Mouse (Mus musculus) heart, postnatal 14 days (tissue): ENCODE measurements at regions not wholly inside any gene's neighbourhood (a gene's known extent, or its start where the extent isn't known, plus 50 kb on each side); places are given as distances from the start of the nearest gene placed in this dataset.

Source experiments
- DNase-seq, 2 experiments: peaks; one replicate each; pipeline ENCODE4 v3.0.0; 2021 to 2022
- intact Hi-C: fragments of 180-260 bp; cut with DNase I; formaldehyde crosslinking; loops from one replicate; pipeline ENCODE4 v1.15.1; 2025

- intact Hi-C loops: no loop called here
- DNase-seq: no peak
These were observed 90.3 kb upstream of the Id2 start for GRCm38 (mm10) chr12:25187216-25187615.

- intact Hi-C loops: no loop called here
- DNase-seq: no peak
These were observed 85.7 kb upstream of the Id2 start for GRCm38 (mm10) chr12:25182680-25183079.

GRCm38 (mm10) chr12:25181317-25181716 lies 84.4 kb upstream of the Id2 start:
- DNase-seq: no peak
- intact Hi-C loops: no loop called here

- DNase-seq: no peak
- intact Hi-C loops: no loop called here
These were observed 83.9 kb upstream of the Id2 start for GRCm38 (mm10) chr12:25180861-25181260.

GRCm38 (mm10) chr12:25180289-25180688 lies 83.3 kb upstream of the Id2 start:
- intact Hi-C loops: no loop called here
- peak in 1 of 2 experiments; percentile 23 for DNase-seq

GRCm38 (mm10) chr12:25178491-25179115 lies 81.7 kb upstream of the Id2 start:
- DNase-seq: no peak
- intact Hi-C loops: no loop called here

GRCm38 (mm10) chr12:25177827-25178226 lies 80.9 kb upstream of the Id2 start:
- intact Hi-C loops: no loop called here
- no peak for DNase-seq

GRCm38 (mm10) chr12:25176565-25176964 lies 79.6 kb upstream of the Id2 start:
- intact Hi-C loops: no loop called here

GRCm38 (mm10) chr12:25173064-25173463 lies 76.1 kb upstream of the Id2 start:
- no peak for DNase-seq
- intact Hi-C loops: no loop called here

More at GRCm38 (mm10) chr12:25176565-25176964, 79.6 kb upstream of the Id2 start:
- DNase-seq: no peak

GRCm38 (mm10) chr12:25172450-25172849 lies 75.5 kb upstream of the Id2 start:
- intact Hi-C loops: no loop called here
- DNase-seq: no peak

GRCm38 (mm10) chr12:25169611-25170010 lies 72.7 kb upstream of the Id2 start:
- intact Hi-C loops: loop anchor here (10.0 kb wide), 1 partner anchor 905 kb away; no protein-coding TSS in a partner anchor
- no peak for DNase-seq

- DNase-seq: no peak
- intact Hi-C loops: loop anchor here (10.0 kb wide), 1 partner anchor 907 kb away; no protein-coding TSS in a partner anchor
These were observed 71.2 kb upstream of the Id2 start for GRCm38 (mm10) chr12:25168213-25168545.

GRCm38 (mm10) chr12:25167504-25168212 lies 70.7 kb upstream of the Id2 start:
- no peak for DNase-seq

GRCm38 (mm10) chr12:25166525-25166924 lies 69.6 kb upstream of the Id2 start:
- intact Hi-C loops: loop anchor here (10.0 kb wide), 1 partner anchor 908 kb away; no protein-coding TSS in a partner anchor

More at GRCm38 (mm10) chr12:25167504-25168212, 70.7 kb upstream of the Id2 start:
- intact Hi-C loops: loop anchor here (10.0 kb wide), 1 partner anchor 907 kb away; no protein-coding TSS in a partner anchor

GRCm38 (mm10) chr12:25165650-25166049 lies 68.7 kb upstream of the Id2 start:
- no peak for DNase-seq
- intact Hi-C loops: loop anchor here (10.0 kb wide), 1 partner anchor 909 kb away; no protein-coding TSS in a partner anchor

More at GRCm38 (mm10) chr12:25166525-25166924, 69.6 kb upstream of the Id2 start:
- DNase-seq: no peak

GRCm38 (mm10) chr12:25164724-25165123 lies 67.8 kb upstream of the Id2 start:
- DNase-seq: no peak
- intact Hi-C loops: loop anchor here (5.0 to 10.0 kb wide), 2 partner anchors 67 to 910 kb away; partner anchors contain the start of gene Id2

- intact Hi-C loops: loop anchor here (5.0 to 10.0 kb wide), 2 partner anchors 66 to 911 kb away; partner anchors contain the start of gene Id2
- DNase-seq: peak in 1 of 2 experiments; percentile 35
These were observed 66.6 kb upstream of the Id2 start for GRCm38 (mm10) chr12:25163541-25163940.

- intact Hi-C loops: loop anchor here (5.0 to 10.0 kb wide), 2 partner anchors 66 to 912 kb away; partner anchors contain the start of gene Id2
These were observed 65.9 kb upstream of the Id2 start for GRCm38 (mm10) chr12:25162843-25163242.

GRCm38 (mm10) chr12:25161939-25162338 lies 65.0 kb upstream of the Id2 start:
- intact Hi-C loops: loop anchor here (5.0 to 10.0 kb wide), 2 partner anchors 65 to 913 kb away; partner anchors contain the start of gene Id2
- no peak for DNase-seq

More at GRCm38 (mm10) chr12:25162843-25163242, 65.9 kb upstream of the Id2 start:
- no peak for DNase-seq

- intact Hi-C loops: loop anchor here (5.0 to 10.0 kb wide), 2 partner anchors 64 to 914 kb away; partner anchors contain the start of gene Id2
- no peak for DNase-seq
These were observed 64.3 kb upstream of the Id2 start for GRCm38 (mm10) chr12:25160990-25161843.
